Mouse (Mus musculus) heart, postnatal 0 days (tissue): ENCODE data around the gene Cpa3.

Experiments used
- CTCF ChIP-seq: IDR thresholded peaks from 2 replicates; pipeline ENCODE4 v1.5.1; 2016; ENCODE audit warnings: antibody characterized with exemption, control low read depth, low read depth
- EP300 ChIP-seq: IDR thresholded peaks from 2 replicates; pipeline ENCODE4 v1.6.1; 2016; ENCODE audit warnings: antibody characterized with exemption, low read depth

DNA sequence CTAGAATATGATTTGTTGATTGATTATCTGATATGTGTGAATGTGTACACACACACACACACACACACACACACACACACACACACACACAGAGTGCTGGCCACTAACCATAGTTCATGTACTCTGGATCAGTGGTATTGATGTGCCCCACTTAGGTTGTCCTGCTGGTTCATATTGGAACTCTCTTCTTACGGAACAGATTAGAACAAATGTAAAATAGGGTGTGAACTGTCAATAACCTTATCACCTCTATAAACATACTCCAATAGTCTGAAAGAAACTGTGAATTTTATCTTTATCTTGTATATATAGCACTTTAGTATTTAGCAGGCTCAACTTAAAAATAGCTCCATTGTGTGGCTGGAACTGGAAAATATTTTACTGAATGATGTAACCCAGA, 5.0 kb downstream of the Cpa3 start:
- TF ChIP-seq CTCF, result no peak
- no peak for TF ChIP-seq EP300
